Mouse (Mus musculus) small intestine, adult 2 months (tissue): Measurements from ENCODE around the gene Angptl2.

Experiments used
- CTCF ChIP-seq: fragments of 200-500 bp; IDR thresholded peaks from 2 replicates; pipeline ENCODE4 v1.5.1; 2012; ENCODE audit warnings: low read depth, mild to moderate bottlenecking, control low read depth, inconsistent platforms, low read length, moderate library complexity, mixed read lengths; ENCODE audit not compliant: insufficient replicate concordance, insufficient read length; ENCODE audit errors: extremely low read depth
- POLR2A ChIP-seq: fragments of 200-500 bp; IDR thresholded peaks from 2 replicates; pipeline ENCODE4 v1.6.1; 2012; ENCODE audit warnings: low read depth, mild to moderate bottlenecking, control low read depth, inconsistent platforms, low read length, moderate library complexity

GRCm38 (mm10) chr2:33253572-33254190, 37.8 kb downstream of the Angptl2 start:
- no peak for TF ChIP-seq CTCF
- TF ChIP-seq POLR2A = no peak
